Mouse (Mus musculus) heart, adult 9 months (tissue): ENCODE results near the gene Polr1a.

Experiments
- DNase-seq, 2 experiments: peaks; one replicate each; pipeline ENCODE4 v3.0.0; 2022; ENCODE audit warnings: low spot score in 2 of 2

The Polr1a gene

GRCm38 (mm10) chr6:71949721-71950120 lies 40.9 kb downstream of the Polr1a start:
- DNase-seq = peak; percentile 22 to 74

- peak; percentile 69 to 71 for DNase-seq
These were observed 41.7 kb downstream of the Polr1a start for GRCm38 (mm10) chr6:71950592-71950991.

GRCm38 (mm10) chr6:71951192-71951591 lies 42.3 kb downstream of the Polr1a start:
- no peak for DNase-seq

DNA sequence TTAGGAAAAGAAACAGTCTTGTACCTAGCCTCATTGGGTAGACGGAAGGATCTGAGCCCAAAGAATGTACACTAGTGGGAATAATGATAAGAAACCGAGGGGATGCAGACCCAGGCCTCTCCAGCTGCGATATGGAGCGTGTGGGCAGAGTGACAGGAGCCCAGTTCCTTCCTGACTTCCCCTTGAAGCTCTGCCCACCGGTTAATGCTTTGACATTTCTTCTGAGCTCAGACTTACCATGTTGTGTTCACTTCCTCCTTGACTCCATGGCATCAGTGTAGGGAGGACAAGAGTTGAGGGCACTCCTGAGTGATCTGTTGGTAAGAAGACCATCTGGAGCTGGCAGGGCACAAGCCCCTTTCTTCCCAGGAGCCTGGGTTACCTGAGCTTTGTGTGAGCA lies 53.3 kb downstream of the Polr1a start:
- DNase-seq = no peak

DNA sequence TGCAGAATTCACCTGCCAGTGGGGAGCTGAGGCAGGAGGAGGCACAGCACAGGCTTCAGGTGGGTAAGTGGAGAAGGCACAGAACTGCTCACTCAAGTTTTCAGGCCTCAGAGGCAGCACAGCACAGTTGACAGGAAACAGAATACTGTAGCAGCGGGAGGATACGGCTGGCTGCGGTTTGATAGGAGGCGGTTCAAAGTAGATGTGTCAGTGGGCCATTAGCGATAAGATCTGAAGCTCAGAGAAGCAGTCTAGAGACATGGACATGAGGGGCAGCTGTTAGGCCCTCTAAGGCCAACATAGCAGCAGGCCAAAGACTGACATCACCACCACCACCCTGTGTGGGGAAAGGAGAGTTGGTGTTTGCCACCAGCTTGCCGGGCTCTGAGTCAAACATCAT lies 53.9 kb downstream of the Polr1a start:
- DNase-seq = no peak

GRCm38 (mm10) chr6:71963561-71963960 lies 54.7 kb downstream of the Polr1a start:
- no peak for DNase-seq

GRCm38 (mm10) chr6:71966683-71967303 lies 57.9 kb downstream of the Polr1a start:
- no peak for DNase-seq

DNA sequence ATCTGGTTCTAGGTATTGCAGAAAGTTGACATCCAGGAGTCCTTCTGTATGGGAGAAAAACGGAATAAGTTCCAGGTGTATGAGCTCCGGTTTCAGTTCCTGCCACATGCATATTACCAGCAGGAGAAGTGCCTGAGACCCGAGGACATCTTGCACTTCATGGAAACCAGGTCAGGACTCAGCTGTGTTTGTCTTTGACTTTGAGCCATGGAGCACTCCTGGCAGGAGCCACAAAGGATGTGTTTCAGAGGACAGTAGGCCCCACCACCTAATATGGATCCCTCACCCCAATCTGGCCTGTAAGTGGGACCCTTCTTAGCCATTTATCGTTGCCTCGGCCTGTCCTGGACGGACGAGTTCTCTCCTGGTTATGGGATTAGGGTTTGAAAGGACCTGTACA lies 59.0 kb downstream of the Polr1a start:
- no peak for DNase-seq

DNA sequence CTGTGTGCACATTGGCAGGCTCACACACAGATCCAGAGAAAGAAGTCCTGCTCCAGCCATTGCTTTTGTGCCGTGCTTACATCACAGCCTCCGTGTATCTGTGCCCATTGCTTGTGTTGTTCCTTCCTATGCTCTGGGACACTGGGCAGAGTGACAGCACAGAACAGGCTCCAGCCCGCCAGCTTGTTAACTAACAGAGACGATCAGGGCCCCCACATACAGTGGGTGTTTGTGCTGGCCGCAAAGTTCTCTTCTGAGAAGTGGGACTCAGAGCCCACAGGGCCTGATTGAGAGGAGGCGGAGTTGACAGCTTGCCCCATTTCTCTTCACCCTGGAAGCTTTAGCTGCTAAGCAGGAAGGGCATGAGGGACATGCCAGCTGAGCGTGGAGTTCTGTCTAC lies 60.6 kb downstream of the Polr1a start:
- DNase-seq = no peak

- no peak for DNase-seq
These were observed 61.3 kb downstream of the Polr1a start for GRCm38 (mm10) chr6:71970154-71970553.

- no peak for DNase-seq
These were observed 67.7 kb downstream of the Polr1a start for GRCm38 (mm10) chr6:71976592-71976991.

DNA sequence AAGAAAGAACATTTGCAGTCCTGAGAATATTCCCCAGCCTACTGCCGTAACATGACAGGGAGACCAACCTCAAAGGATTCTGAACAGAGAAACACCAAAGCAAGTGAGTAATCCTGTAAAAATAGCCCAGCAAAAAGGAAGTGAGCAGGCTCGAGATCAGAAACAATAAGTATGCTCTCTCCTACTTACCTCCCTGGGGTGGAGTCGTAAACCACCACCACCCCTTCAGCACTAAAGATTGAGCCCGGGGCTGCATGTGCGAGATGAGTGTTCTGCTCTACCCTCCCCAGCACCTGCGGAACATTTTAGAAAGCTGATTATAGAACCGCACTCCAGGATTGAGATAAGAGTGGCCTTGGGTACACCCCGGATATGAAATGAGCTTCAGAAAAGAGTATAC lies 71.3 kb downstream of the Polr1a start:
- DNase-seq = peak in 1 of 2 experiments; percentile 25

DNA sequence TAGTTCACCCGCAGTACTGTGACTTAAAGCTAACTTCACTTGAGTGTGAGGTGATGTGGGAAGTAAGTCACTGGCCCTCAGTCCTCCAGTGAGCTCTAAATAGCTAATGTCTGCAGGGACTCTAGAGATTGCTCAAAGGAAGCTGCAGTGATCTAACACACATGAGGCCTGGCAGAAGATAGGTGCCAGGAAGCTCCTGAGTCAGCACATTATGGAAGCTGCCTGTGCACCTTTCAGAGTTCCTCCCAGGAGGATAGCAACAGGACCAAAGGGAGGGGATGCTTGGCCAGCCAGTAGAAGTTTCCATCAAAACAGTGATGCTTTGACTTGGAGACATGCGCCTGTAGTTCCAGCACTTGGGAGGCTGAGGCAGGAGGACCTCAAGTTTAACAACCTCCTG lies 71.7 kb downstream of the Polr1a start:
- DNase-seq = no peak

DNA sequence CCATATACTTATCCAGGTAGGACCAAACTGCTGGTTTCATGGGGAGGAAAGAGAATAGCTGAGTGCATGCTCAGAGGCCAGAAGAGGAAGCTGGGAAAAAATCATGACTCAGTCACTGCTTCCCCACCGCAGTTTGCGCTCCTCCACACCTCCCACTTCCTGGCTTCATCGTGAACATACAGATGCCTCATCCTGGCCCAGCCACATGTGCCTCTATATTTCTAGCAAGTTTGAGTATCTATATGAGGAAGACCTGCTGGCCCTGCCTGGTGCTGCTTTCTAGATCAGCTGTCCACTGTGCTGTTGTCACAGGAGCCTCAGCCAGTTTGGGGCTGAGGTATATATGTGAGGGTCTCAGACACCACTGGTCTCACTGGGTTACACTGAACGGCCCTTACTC lies 72.6 kb downstream of the Polr1a start:
- DNase-seq = no peak

- DNase-seq = no peak
These were observed 77.1 kb downstream of the Polr1a start for GRCm38 (mm10) chr6:71985984-71986383.

- peak in 1 of 2 experiments; percentile 39 for DNase-seq
These were observed 78.8 kb downstream of the Polr1a start for GRCm38 (mm10) chr6:71987546-71988248.

- DNase-seq = no peak
These were observed 80.9 kb downstream of the Polr1a start for GRCm38 (mm10) chr6:71989647-71990351.

DNA sequence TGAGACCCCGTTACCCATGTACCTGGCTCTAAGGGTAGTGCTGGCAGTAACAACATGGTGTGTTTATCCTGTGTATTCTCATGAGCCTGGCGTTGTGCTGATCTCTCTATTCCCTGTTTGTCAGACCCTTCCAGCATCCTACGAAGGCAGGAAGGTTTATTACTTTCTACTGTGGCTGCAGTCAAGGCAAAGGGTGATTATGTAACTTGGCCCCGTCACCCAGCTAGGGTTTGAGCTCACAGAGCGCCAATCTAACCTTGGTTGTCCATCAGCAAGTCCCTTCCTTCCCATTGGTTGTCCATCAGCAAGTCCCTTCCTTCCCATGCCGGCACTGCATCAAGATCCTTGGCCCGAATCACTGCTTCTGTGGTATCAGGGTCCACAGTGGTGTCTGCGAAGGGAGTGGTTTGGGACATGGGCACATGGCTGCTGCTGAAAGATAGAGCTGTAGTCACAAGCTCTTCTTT lies 81.6 kb downstream of the Polr1a start:
- DNase-seq = no peak

- no peak for DNase-seq
These were observed 82.5 kb downstream of the Polr1a start for GRCm38 (mm10) chr6:71991190-71991932.

DNA sequence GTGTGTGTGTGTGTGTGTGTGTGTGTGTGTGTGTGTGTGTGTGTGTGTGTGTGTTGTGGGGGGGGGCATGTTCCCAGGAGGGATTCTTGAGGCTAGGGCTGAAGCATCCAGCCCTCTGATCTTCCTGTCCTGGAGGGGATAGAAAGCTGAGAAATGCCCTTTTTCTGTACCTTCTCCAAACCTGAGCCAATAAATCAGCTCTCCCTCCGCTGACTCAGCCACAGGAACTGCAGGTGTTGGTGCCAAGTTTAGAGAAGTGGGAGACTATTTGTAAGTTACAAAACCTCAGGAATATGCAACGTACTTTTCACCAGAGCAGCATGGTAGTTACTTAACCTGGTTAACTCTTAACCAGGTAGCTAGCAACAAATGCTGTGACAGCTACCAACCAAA lies 83.1 kb downstream of the Polr1a start:
- no peak for DNase-seq

GRCm38 (mm10) chr6:71994004-71994403 lies 85.2 kb downstream of the Polr1a start:
- DNase-seq = no peak

GRCm38 (mm10) chr6:71995081-71995480 lies 86.2 kb downstream of the Polr1a start:
- no peak for DNase-seq
